Mouse (Mus musculus): ENCODE measurements around the gene Igf2bp1. TPM values are rescaled to one million over a fixed set of nuclear protein-coding genes. Genes with fewer than 3 reads are reported as not detected.

Gene Igf2bp1
- polyA plus RNA-seq, 1 experiment from 2014 or later: 14.6 TPM

DNA sequence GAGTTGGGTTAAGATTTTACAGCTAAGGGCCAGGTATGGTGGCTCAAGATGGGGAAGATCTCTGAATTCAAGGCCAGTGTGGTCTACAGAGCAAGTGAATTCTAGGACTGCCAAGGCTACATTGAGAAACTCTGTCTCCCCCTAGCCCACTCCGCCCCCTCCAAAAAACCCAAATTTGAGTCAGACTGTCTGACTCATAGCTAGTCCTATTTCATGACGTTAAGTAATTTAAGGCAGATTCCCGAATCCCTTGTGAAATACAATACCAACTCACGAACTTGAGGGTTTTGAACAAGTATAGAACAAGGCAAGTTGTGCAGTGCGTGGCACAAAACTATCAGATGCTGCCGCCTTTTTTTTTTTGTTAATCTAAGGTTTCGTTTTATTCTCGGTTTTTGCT, 28.4 kb upstream of the Igf2bp1 start:
- ATAC-seq (replicated peaks): no peak
- peaks cover 11% of the 10 kb centered on the region for H3K36me3 ChIP-seq (replicated peaks)
- peaks cover 6% of the 10 kb centered on the region; the same call in 1 of the 2 replicates for H3K27me3 ChIP-seq (replicated peaks)
- peak overlapping the region; percentile 71; the same call in 1 of the 2 replicates for H3K27ac ChIP-seq
- peak overlapping the region; percentile 65 for H3K4me3 ChIP-seq
- peak overlapping the region; percentile 85 for H3K4me2 ChIP-seq
- peaks cover 28% of the 10 kb centered on the region for H3K4me1 ChIP-seq
- no peaks in the 10 kb centered on the region for H3K9me3 ChIP-seq
- H3K9ac ChIP-seq: peak overlapping the region; percentile 66
- WGBS: 48% methylated on average over 8 of the region's 8 CpGs

DNA sequence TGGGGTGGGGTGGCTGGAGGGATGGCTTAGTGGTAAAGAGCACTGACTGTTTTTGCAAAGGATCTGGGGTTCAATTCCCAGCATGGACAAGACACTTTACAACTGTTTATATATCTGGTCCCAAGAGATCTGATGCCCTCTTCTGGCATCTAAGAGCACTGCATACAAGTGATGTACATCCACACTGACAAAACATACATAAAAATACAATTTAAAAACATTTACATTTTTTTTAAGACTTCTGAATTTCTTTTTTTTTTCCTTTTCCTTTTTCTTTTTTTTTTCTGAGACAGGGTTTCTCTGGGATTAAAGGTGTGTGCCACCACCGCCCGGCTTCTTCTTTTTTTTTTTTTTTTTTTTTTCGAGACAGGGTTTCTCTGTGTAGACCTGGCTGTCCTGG, 27.5 kb upstream of the Igf2bp1 start:
- H3K9ac ChIP-seq: no peak overlapping the region
- H3K36me3 ChIP-seq (replicated peaks): peaks cover 5% of the 10 kb centered on the region; the same call in 1 of the 2 replicates
- no peak for ATAC-seq (replicated peaks)
- no peak overlapping the region for H3K4me3 ChIP-seq
- no peak overlapping the region for H3K4me2 ChIP-seq
- 95% methylated on average over 2 of the region's 3 CpGs for WGBS
- H3K27me3 ChIP-seq (replicated peaks): peaks cover 6% of the 10 kb centered on the region; the same call in 1 of the 2 replicates
- H3K9me3 ChIP-seq: no peaks in the 10 kb centered on the region
- H3K4me1 ChIP-seq: peaks cover 28% of the 10 kb centered on the region
- no peak overlapping the region for H3K27ac ChIP-seq

DNA sequence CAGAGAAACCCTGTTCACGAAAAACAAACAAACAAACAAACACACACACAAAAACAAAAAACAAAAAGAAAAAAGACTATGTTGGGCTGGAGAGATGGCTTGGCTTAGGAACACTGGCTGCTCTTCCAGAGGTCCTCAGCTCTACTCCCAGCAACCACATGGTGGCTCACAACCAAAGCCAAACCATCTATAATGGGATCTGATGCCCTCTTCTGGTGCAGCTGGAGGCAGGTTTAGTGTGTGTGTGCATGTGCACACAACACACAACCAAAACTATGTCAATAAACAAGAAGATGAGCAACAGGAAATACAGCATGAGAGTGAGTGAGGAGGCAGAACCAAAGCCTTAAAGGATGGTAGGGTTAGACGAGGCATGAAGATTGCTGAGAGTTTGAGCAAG, 26.0 kb upstream of the Igf2bp1 start:
- H3K27ac ChIP-seq: no peak overlapping the region
- H3K9ac ChIP-seq: no peak overlapping the region
- no peaks in the 10 kb centered on the region for H3K36me3 ChIP-seq (replicated peaks)
- no peak overlapping the region for H3K4me3 ChIP-seq
- H3K9me3 ChIP-seq: no peaks in the 10 kb centered on the region
- 85% methylated on average over 2 of the region's 2 CpGs for WGBS
- H3K4me1 ChIP-seq: peaks cover 23% of the 10 kb centered on the region
- peaks cover 6% of the 10 kb centered on the region; the same call in 1 of the 2 replicates for H3K27me3 ChIP-seq (replicated peaks)
- no peak for ATAC-seq (replicated peaks)
- no peak overlapping the region for H3K4me2 ChIP-seq

DNA sequence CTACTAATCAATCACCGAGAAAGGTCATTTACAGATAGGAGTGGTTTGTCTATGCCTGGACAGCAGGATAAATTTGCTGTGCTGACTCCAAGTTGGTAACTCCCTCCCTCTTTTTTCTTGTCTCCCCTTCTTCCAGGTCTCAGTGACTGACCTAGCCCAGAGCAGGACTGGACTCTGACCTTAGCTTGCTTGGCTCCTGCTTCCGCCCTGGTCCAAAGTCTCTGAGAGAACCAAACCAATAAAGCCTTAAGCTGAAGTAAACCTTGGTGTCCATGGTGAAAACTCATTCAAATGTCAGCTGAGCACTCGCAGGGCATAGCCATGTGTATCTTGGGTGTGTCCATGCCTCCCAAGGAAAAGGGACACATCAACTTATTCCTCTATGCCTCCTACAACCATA, 24.8 kb upstream of the Igf2bp1 start:
- Histone ChIP-seq H3K4me3 (no peak overlapping the region), H3K9ac (no peak overlapping the region), H3K36me3 (replicated peaks) (no peaks in the 10 kb centered on the region), H3K27ac (no peak overlapping the region), H3K9me3 (no peaks in the 10 kb centered on the region), H3K27me3 (replicated peaks) (peaks cover 6% of the 10 kb centered on the region; the same call in 1 of the 2 replicates), H3K4me2 (no peak overlapping the region), H3K4me1 (peaks cover 11% of the 10 kb centered on the region)
- no peak for ATAC-seq (replicated peaks)
- WGBS: 86% methylated on average over 3 of the region's 3 CpGs

DNA sequence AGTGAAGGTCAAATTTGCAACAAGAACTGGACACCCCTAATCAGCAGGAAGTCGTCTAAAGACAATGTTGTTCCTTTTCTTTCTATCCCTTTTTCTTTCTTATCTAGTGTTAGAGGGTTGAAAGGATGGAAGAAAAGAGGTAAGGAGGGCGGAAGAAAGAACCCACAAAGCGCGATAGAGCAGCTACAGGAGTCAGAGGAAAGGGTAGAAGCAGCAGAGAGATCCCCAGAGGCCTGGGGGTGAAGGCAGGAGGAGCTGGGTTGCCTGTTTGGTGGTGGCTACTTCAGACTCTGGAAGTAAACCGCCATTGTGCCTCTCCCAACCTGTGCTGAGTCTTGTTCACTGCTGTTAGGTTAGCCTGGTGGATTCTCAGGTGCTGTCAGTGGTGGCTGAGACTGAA, 22.4 kb upstream of the Igf2bp1 start:
- H3K9ac ChIP-seq: no peak overlapping the region
- H3K27ac ChIP-seq: no peak overlapping the region
- H3K9me3 ChIP-seq: no peaks in the 10 kb centered on the region
- H3K4me2 ChIP-seq: no peak overlapping the region
- 65% methylated on average over 5 of the region's 5 CpGs for WGBS
- peaks cover 6% of the 10 kb centered on the region; the same call in 1 of the 2 replicates for H3K27me3 ChIP-seq (replicated peaks)
- no peaks in the 10 kb centered on the region for H3K4me1 ChIP-seq
- no peaks in the 10 kb centered on the region for H3K36me3 ChIP-seq (replicated peaks)
- H3K4me3 ChIP-seq: no peak overlapping the region
- no peak for ATAC-seq (replicated peaks)

DNA sequence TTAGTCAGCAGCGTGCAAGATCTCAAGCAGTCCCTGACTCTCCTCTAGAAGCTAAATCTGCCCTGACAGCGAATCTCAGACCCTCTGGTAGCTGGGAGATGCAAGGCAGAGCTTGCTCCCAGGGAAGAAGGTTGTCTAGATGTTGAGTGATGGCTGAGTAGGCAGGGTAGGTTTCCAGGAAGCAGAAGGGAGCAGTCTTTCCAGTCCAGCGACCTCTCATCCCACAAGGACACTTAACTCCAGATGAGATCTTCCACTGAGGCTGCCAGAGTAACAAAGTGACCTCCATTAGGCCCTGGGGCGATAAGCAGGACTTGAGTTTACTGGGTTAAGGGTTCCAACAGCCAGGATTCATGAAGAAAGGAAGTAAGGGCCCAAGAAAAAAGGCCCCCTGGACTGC, 14.9 kb upstream of the Igf2bp1 start:
- H3K9me3 ChIP-seq: no peaks in the 10 kb centered on the region
- WGBS: 68% methylated on average over 4 of the region's 4 CpGs
- no peak overlapping the region for H3K4me2 ChIP-seq
- H3K4me3 ChIP-seq: no peak overlapping the region
- H3K27me3 ChIP-seq (replicated peaks): no peaks in the 10 kb centered on the region
- H3K9ac ChIP-seq: no peak overlapping the region
- no peaks in the 10 kb centered on the region for H3K4me1 ChIP-seq
- no peak for ATAC-seq (replicated peaks)
- no peak overlapping the region for H3K27ac ChIP-seq
- H3K36me3 ChIP-seq (replicated peaks): no peaks in the 10 kb centered on the region

DNA sequence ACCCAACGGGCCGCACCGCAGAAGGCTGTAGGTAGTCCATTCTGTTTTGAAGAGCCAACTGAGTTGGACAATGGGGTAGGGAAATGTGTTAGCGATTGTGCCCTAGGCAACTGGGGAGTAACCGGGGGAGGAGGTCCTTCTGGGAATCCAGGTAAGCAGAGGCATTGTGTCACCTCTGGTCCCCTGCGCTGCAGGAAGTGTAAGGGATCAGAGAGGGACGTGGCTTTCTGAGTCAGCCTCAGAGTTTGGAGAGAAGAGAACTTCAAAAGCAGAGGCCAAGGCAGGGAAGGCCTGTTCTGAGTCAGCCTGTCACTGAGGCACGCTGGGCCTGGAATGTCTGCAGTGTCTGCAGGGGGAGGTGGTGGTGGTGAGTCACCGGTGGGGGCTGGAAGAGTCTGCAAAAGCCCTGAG, 12.2 kb upstream of the Igf2bp1 start:
- ATAC-seq (replicated peaks): no peak
- Histone ChIP-seq H3K9ac (no peak overlapping the region), H3K27ac (no peak overlapping the region), H3K4me1 (no peaks in the 10 kb centered on the region), H3K4me3 (no peak overlapping the region), H3K27me3 (replicated peaks) (no peaks in the 10 kb centered on the region), H3K4me2 (no peak overlapping the region), H3K36me3 (replicated peaks) (no peaks in the 10 kb centered on the region), H3K9me3 (no peaks in the 10 kb centered on the region)
- WGBS: 19% methylated on average over 9 of the region's 9 CpGs

DNA sequence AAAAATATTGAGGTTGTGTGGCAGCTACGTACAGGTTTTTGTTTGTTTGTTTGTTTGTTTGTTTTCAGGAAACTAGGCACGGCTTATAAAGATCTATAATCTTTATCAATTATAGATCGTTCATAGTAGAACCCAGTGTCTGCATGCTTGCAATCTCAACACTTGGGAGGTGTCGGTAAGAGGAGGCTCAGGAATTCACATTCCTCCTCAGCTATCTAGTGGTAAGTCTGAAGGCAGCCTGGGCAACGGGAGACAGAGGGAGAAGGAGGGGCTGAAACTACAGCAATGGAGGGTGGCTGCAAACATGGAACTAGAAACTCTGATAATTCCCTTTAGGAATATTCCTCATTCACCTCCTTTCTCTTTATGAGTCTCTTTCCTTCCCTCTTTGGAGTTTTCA, 9.7 kb upstream of the Igf2bp1 start:
- no peak overlapping the region for H3K9ac ChIP-seq
- 50% methylated on average over 5 of the region's 5 CpGs for WGBS
- no peak for ATAC-seq (replicated peaks)
- H3K4me3 ChIP-seq: no peak overlapping the region
- no peak overlapping the region for H3K27ac ChIP-seq
- no peaks in the 10 kb centered on the region for H3K9me3 ChIP-seq
- H3K36me3 ChIP-seq (replicated peaks): no peaks in the 10 kb centered on the region
- H3K27me3 ChIP-seq (replicated peaks): no peaks in the 10 kb centered on the region
- H3K4me2 ChIP-seq: no peak overlapping the region
- no peaks in the 10 kb centered on the region for H3K4me1 ChIP-seq

DNA sequence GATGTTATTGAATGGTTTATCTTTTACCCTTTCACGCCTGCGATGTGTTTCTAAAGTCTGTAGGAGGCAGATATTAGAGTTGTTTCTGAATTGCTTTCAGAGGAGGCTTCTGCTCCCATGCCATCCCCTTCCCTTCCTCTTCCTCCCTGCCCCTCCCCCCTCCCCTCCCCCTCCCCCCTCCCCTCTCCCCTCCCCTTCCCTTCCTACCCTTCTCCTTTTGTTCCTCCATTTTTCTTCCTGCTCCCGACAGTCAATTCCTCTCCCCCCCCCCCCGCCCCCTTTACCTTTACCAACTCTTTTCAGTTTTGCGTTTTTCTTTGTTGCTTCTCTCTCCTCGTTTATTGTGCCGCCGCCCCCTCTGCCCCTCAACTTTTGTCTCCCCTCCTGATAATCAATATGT, 6.2 kb upstream of the Igf2bp1 start:
- Histone ChIP-seq H3K4me2 (no peak overlapping the region), H3K4me1 (0 out of 2 replicates have a peak, but pooled peaks cover 12% of the 10 kb centered on the region), H3K36me3 (replicated peaks) (no peaks in the 10 kb centered on the region), H3K4me3 (no peak overlapping the region), H3K9me3 (no peaks in the 10 kb centered on the region), H3K27ac (no peak overlapping the region), H3K27me3 (replicated peaks) (no peaks in the 10 kb centered on the region), H3K9ac (no peak overlapping the region)
- 4% methylated on average over 2 of the region's 8 CpGs for WGBS
- no peak for ATAC-seq (replicated peaks)

DNA sequence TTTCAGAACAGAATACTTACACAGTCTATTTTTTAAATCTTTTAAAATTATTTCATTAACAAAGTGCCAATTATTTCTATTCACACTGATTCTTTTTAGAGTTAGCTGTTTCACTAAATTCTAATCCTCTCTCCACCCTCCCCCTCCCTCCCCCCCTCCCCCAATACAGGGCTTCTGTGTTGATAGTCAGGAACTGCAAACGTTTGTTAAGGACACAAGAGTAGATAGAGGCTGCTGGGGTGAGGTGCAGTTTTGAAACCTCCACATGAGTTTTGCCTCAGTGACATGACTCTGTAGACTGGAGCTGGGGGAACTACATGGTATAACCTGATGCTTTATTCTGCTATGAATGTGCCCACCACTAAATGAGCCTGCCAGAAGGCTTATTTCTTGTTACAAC, 3.1 kb upstream of the Igf2bp1 start:
- Histone ChIP-seq H3K4me2 (no peak overlapping the region), H3K9me3 (no peaks in the 10 kb centered on the region), H3K4me3 (no peak overlapping the region), H3K27ac (no peak overlapping the region), H3K36me3 (replicated peaks) (no peaks in the 10 kb centered on the region), H3K9ac (no peak overlapping the region), H3K4me1 (peaks cover 18% of the 10 kb centered on the region), H3K27me3 (replicated peaks) (no peaks in the 10 kb centered on the region)
- WGBS: 0% methylated on average over 1 of the region's 1 CpGs
- no peak for ATAC-seq (replicated peaks)

DNA sequence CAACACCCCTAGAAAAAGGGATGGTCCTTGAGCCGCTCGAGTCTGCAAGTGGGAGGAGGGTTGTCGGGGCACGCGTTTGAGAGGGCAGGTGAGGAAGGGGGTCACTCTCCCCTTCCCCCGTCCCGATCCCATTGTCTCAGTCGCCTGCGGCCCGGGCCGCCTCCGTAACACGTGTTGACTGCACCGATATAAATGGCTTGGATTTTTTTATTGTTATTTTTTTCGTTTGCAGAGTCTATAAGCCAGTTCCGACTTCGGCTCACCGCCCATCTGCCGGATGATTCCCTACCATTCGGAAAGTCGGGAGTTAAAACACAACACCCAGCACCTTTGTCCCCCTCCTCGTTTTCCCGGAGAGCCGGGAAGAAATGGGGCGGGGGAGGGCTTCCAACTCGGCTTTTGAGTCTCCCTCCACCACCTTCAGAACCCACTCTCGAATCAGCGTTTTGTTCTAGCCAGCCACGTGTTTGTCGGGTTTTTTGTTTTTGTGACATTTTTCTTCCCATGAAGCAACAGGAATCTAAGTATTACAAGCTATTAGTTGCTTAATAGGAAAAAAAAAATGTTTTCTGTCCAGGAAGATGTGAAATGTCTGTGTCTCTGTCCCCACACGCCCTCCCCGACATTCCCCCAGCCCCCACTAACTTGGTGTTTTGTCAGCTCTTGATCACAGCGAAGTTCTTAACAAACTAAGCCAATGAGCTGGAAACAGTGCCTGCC, 1.9 kb upstream of the Igf2bp1 start:
- Histone ChIP-seq H3K4me1 (peaks cover 26% of the 10 kb centered on the region), H3K9ac (peak overlapping the region; percentile 68), H3K4me3 (peak overlapping the region; percentile 54), H3K36me3 (replicated peaks) (no peaks in the 10 kb centered on the region), H3K4me2 (peak overlapping the region; percentile 80), H3K27ac (peak overlapping the region; percentile 88), H3K27me3 (replicated peaks) (no peaks in the 10 kb centered on the region), H3K9me3 (no peaks in the 10 kb centered on the region)
- WGBS: under 1% methylated on average over 33 of the region's 33 CpGs
- no peak; the same call in 1 of the 2 replicates for ATAC-seq (replicated peaks)

DNA sequence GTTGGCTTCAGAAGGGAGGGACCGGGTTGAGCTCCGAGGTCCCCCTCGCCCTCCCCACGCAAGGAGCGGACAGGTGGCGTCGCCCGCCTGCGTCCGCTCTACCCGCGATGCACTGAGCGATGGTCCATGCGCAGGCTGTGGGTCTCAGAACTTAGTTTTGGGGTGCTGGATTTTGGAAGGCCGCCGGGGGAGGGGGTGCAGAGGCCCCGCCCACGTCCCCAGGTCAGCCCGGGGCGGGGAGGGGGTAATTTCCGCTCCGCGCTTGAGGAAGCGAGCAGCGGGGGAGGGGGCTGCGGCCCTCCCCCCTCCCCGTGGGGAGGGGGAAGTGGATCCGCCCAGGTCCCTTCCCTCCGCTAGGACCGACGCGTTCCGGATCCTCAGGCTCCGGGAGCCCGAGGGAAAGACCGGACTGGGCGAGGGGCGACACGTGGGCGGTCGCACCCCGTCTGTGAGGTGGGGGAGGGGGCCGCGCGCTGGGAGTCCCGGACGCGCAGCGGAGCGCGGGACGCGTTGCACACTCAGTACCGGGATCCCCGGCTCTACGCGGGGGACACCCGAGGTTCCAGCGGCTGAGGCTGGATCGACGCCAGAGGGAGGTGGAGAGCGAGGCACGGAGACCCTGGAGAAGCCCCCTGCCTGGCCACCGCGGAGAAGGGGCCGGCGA, 1.2 kb upstream of the Igf2bp1 start:
- H3K36me3 ChIP-seq (replicated peaks): no peaks in the 10 kb centered on the region
- peak overlapping the region; percentile 80 for H3K4me2 ChIP-seq
- H3K4me3 ChIP-seq: peak overlapping the region; percentile 54
- H3K9ac ChIP-seq: peak overlapping the region; percentile 68
- H3K27ac ChIP-seq: peak overlapping the region; percentile 88
- peak; percentile 78 for ATAC-seq (replicated peaks)
- H3K4me1 ChIP-seq: peaks cover 32% of the 10 kb centered on the region
- WGBS: under 1% methylated on average over 56 of the region's 67 CpGs
- no peaks in the 10 kb centered on the region for H3K27me3 ChIP-seq (replicated peaks)
- no peaks in the 10 kb centered on the region for H3K9me3 ChIP-seq

Measured in midbrain, embryonic 15.5 days (tissue).